In genomic region chr8:48489417-48489816, GRCm38 (mm10) we compare ENCODE assay signal across 23 mouse cellular contexts.
"Had no signal": no experiment of that assay in that cellular context is flagged by ENCODE, and none has a peak within 500 bp of the region (broad histone marks: within the 10 kb centered on the region; RNA-seq: fewer than 3 reads in every experiment).

No protein-coding gene starts in this region.

- H3K9ac ChIP-seq: hindbrain, embryonic 15.5 days; limb, embryonic 13.5 days; liver, embryonic 13.5 days; lung, embryonic 15.5 days; midbrain, embryonic 13.5 days; neural tube, embryonic 13.5 days; stomach, embryonic 15.5 days had no signal

- H3K27ac ChIP-seq: hindbrain, embryonic 15.5 days; layer of hippocampus, adult 2 months; limb, embryonic 10.5 days; limb, embryonic 13.5 days; liver, embryonic 13.5 days; lung, embryonic 15.5 days; midbrain, embryonic 10.5 days; midbrain, embryonic 13.5 days; neural tube, embryonic 13.5 days; stomach, embryonic 15.5 days had no signal

- H3K4me2 ChIP-seq: hindbrain, embryonic 15.5 days; liver, embryonic 13.5 days; lung, embryonic 15.5 days; neural tube, embryonic 13.5 days; stomach, embryonic 15.5 days had no signal

- H3K4me1 ChIP-seq: liver, embryonic 13.5 days; lung, embryonic 15.5 days; megakaryocyte, embryonic 14.5 days; stomach, embryonic 15.5 days had no signal

- H3K4me3 ChIP-seq: hindbrain, embryonic 15.5 days; layer of hippocampus, adult 2 months; limb, embryonic 10.5 days; limb, embryonic 13.5 days; liver, embryonic 13.5 days; lung, embryonic 15.5 days; megakaryocyte, embryonic 14.5 days; midbrain, embryonic 10.5 days; midbrain, embryonic 13.5 days; myocyte; neural tube, embryonic 13.5 days; stomach, embryonic 15.5 days had no signal

- H3K27me3 ChIP-seq: hindbrain, embryonic 15.5 days; limb, embryonic 13.5 days; liver, embryonic 13.5 days; lung, embryonic 15.5 days; megakaryocyte, embryonic 14.5 days; midbrain, embryonic 13.5 days; neural tube, embryonic 13.5 days; stomach, embryonic 15.5 days had no signal

- DNase-seq: layer of hippocampus, adult 9-11 months; liver, embryonic 13.5 days; lung, adult 18-20 months; lung, postnatal 10 days; lung, postnatal 36 days; retina, postnatal 1 day; right cerebral cortex, postnatal 25 days; spleen, adult 18-20 months; thymus, adult 2 months; thymus, postnatal 14 days; thymus, postnatal 4 days had no signal

- H3K36me3 ChIP-seq: hindbrain, embryonic 15.5 days; liver, embryonic 13.5 days; lung, embryonic 15.5 days; midbrain, embryonic 13.5 days; neural tube, embryonic 13.5 days; stomach, embryonic 15.5 days had no signal

- ATAC-seq: intestine, postnatal 0 days; midbrain, embryonic 13.5 days had no signal

- H3K9me3 ChIP-seq: hindbrain, embryonic 15.5 days; limb, embryonic 10.5 days; limb, embryonic 13.5 days; lung, embryonic 15.5 days; midbrain, embryonic 10.5 days; midbrain, embryonic 13.5 days; neural tube, embryonic 13.5 days; stomach, embryonic 15.5 days had no signal
